Mouse (Mus musculus): ENCODE measurements around the gene Hrh1. TPM values are rescaled to one million over a fixed set of nuclear protein-coding genes. Genes with fewer than 3 reads are reported as not detected.

The Hrh1 gene
- 0.11 and 0.25 TPM in 2 replicates for polyA plus RNA-seq (2015; fragmentation: Nextera tagmentation; extraction: Ambion mirVana)

DNA sequence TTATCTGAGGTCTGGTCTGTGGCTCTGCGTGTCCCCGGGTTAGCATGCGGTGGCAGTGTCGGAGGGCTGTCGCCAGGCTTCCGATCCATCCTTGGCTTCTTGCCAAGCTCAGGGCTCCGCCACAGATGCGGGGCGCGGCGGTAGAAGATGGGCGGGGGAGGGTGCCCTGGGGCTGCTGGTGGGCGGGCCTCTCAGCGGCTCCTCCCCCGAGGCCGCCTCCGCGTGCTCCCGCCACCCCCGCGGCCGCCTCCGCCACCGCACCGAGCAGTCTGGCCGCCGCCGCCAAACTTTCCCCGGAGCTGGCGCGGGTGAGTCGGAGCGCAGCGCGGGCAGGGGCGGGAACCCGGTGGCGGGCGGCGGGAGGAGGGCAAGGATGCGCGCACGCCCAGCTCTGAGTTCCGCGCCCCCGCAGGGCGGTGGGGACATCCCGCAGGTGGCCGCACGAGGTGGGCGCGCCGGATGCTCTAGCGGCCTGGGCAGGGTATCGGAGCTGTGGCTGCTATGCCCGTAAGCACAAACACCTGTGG, at the start of gene Hrh1:
Gene Hrh1 (plus strand): TSS at position 246 of the 527 bp plus-strand sequence.

Other genes starting within 250 kb of the Hrh1 start
- gene Slc6a1, start 115.3 kb upstream of the Hrh1 start, polyA plus RNA-seq (2015; fragmentation: Nextera tagmentation; extraction: Ambion mirVana) = not detected in 2 replicates
- 19.0 and 19.1 TPM in 2 replicates for gene Atg7, start 245.2 kb downstream of the Hrh1 start, polyA plus RNA-seq (2015; fragmentation: Nextera tagmentation; extraction: Ambion mirVana)

Data from urinary bladder, postnatal 0 days (tissue).